Mouse (Mus musculus): ENCODE results near the gene Catsperz.
A peak's percentile ranks its signal among the peaks of the same experiment; 100 is the strongest.

Catsperz gene

DNA sequence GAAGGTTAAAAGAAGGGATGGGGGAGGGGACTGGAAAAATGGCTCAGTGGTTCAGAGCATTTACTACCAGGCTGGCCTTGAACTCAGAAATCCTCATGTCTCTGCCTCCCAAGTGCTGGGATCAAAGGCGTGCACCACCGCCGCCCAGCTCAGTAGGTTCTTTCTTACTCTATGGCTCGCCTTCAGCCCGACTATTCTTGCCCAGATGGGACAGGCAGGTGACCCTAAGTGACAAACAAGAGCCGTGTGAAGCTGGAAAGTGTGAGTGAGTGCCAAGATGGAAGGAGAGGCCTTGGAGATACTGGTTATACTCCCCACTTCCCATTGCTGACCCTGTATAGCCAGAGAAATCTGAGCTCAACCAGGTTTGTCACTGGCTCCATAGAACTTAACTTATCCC, 18.5 kb upstream of the Catsperz start:
- DNase-seq (ENCODE audit: low spot score), result no peak

DNA sequence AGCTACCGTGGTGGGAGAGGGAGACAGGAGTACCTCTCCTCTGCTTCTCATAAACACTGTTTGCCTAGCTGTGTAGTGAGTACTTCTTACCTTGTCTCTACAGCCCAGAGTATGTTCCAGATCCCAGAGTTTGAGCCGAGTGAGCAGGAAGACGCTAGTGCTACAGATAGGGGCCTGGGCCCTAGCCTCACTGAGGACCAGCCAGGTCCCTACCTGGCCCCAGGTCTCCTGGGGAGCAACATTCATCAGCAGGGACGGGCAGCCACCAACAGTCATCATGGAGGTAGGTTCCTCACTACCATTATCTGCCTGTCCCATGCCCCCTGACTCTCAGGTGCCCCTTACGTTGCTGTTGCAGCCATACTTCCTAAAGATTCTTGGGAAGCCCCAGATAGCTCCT, 17.6 kb upstream of the Catsperz start:
- no peak for DNase-seq (ENCODE audit: low spot score)

DNA sequence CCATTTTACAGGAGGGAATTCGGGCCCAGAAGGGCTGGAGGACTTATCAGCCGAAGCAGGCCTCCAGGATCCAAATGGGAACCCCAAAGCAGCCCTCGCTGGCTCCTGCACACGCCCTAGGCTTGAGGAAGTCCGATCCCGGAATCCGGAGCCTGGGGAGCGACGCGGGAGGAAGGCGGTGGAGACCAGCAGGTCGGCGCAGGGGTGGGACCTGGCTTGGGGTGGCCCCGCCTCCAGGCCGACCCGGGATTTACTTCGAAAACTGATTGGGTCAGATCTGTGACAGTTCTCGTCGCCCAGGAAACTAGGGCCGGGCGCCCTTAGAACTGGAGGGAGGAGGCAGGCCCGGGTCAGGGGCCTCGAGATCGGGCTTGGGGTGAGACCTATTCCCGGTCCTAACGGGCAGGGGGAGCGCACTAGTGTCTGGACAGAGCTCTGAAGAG, 17.1 kb upstream of the Catsperz start, which contains the start of gene Gpr137:
TSS of gene Gpr137 (minus strand) at position 232 of the 443 bp plus-strand sequence.
- DNase-seq (ENCODE audit: low spot score), result peak; percentile 96

DNA sequence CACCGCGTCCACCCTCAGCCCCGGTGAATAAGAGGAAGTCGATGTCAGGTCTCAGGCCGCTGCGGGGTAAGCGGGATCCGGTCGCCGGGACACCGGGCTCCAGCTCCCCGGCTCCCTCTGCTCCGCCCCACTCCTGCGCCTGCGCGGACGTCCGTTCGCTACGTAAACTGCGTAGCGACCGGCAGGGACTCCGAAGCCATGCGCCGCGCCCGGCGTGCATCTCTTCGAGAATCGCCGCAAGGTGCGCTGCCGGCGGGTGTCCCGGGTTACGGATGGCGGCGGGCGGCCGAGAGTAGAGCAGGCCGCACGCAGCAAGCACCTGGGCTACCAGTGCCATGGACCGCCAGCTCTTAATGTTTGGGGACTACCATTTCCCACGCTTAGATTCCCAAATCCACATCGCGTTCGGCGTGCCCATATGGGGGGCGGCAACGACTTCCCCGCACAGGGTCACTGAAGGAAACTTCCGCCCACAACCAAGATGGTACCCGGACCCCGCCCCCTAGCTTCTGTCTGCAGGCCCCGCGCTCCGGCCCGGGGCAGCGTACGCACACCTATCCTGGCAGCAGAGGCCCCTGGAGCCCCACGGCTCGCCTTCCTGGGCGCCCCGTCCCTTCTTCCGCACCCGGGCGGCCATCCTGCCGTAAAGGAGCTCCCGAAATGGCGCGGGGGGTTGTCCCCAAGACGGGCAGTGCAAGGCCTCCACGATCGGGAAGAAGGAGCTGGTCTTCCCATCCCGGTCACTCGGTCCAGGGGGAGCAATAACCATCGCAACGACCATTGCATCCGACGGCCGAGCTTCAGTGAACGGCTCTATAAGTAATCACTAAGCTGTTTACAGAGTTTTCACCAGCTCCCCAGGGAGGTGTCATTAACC, 16.4 kb upstream of the Catsperz start, which contains the start of gene Bad:
TSS of gene Bad (plus strand) at position 490 of the 877 bp plus-strand sequence.
- peak; percentile 93 for DNase-seq (ENCODE audit: low spot score)

DNA sequence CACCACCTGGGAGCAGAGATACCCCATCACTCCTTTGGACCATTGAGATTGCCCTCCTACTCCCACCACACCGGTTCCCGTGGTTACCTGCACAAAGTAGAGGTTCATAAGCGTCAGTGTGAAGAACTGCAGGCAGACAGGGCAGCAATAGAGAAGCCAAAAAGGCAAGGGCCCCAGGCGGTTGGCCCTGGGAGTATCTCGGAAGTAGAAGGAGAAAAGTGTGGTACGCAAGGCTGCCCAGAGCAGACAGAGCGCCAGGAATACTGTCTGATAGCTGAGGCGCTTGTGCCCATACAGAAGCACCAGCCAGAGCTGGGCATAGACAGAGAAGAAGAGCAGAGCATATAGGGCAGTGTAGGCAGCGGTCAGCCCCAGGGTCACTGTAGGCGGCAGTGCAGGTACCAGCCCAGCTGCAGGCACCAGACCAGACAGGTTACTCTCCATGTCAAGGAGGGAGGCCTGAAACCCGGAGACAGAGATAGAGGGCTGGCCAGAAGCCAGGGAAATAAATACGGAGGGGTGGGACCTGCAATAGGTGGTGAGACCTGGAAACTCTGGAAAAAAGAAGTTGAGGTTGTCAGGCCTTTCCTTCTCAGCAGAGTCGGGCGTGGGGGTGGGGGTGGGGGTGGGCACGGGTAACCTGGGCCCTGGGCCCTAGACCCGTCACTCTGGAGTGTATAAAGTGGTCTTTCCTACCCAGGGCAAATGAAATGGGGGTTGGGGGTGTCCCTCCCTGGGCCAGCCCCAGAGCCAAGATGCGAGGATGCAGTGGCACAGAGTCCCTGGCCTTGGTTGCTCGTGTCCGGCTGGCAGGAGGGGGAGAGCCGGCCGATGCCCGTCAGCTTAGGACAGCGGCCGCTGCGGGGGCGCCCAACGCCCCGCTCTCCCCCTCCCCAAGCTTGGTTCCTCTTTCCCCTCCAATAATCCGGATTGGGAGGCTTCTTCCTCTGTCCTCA, 15.5 kb upstream of the Catsperz start:
- DNase-seq (ENCODE audit: low spot score), result no peak

DNA sequence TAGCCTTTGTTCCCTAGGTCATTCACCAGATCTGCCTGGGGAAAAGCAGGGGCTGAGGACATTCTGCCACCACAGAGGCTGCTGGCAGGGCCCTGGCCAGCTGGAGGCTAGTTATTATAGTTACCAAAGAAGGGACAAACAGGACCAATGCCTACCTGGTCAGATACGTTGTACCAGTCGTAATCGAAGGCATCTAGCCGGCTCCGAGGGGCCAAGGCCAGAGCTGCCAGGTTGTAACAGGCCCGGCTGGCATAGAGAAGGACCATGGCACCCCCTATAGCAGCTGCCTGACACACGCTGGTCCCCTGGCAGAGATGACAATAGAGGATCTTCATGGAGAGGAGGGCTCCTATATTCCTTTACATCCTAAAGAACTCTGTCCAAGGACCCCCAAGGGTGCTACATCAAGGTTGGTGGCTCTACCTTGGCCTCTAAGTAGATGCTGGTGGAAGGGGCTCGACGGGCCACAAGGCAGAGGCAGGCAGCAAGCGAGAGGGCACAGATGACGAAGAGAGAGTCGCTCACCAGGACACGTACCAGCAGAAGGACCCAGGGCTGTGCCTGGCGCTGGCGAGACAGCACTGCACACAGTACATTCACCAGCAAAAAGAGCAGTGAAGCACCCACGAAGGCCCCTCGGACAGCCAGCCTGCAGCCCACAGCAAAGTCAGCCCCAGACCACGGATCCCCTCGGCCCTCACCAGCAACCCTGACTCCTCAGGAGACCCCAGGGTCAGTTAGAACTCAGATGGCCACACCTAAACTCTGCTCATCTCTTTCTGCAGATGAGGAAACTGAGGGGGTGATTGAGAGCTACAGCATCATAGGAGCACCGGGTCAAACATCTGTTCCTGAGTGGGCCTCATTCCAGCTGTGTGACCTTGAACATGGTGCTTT, 14.2 kb upstream of the Catsperz start:
- no peak for DNase-seq (ENCODE audit: low spot score)

DNA sequence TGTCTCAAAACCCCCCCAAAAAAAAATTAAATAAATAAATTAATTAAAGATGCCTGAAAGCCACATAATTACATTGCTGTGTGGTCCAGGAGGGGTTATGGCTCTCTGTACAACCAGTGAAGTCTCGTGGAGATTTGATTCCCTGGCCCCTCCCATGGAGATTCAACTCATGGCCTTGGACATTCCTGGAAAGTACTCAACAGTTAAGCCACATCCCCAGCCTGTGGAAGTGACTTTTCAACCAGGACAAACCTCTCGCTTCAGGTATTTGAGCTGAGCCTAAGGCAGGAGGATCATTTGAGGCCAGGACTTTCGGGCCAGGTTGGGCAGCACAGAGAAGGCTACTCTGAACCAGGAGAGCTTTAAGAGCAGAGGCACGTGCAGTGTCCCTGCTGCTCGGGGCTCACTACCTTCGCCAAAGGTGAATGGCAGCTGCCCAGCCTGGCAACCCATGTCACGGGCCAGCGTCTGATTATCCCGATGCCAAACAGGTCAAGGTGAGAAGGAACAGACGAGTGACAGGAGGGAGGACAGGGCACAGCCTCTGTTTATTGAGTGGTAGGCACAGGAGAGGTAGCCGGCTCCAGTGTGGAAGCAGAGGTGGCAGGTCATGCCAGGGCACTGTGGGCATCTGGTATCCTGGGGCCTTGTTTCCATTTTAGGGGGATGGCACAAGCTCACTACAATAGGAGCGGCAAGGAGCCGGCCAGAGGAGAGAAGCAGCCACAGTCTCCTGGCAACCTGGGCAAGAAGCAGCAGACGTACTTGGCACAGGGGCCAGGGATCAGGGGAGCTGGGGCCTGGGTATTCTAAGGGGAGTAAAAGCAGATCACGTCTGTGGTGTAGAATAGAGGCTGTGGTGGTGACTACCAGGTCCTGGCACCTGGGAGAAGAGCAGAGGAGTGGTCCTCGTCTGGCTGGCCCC, 12.6 kb upstream of the Catsperz start:
- no peak for DNase-seq (ENCODE audit: low spot score)

DNA sequence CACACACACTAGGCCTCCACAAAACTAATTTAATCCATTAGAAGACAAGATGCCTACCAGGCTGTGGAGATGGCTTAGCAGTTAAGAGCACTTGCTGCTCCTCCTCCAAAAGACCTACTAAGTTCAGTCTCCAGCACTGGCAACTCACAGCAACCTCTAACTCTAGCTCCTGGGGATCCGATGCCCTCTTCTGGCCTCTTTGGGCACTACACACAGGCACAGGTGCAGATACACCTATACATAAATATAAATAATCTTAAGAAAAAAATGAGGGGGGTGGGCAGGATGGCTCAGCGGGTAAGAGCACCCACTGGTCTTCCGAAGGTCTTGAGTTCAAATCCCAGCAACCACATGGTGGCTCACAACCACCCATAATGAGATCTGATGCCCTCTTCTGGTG, 11.1 kb upstream of the Catsperz start:
- no peak for DNase-seq (ENCODE audit: low spot score)

DNA sequence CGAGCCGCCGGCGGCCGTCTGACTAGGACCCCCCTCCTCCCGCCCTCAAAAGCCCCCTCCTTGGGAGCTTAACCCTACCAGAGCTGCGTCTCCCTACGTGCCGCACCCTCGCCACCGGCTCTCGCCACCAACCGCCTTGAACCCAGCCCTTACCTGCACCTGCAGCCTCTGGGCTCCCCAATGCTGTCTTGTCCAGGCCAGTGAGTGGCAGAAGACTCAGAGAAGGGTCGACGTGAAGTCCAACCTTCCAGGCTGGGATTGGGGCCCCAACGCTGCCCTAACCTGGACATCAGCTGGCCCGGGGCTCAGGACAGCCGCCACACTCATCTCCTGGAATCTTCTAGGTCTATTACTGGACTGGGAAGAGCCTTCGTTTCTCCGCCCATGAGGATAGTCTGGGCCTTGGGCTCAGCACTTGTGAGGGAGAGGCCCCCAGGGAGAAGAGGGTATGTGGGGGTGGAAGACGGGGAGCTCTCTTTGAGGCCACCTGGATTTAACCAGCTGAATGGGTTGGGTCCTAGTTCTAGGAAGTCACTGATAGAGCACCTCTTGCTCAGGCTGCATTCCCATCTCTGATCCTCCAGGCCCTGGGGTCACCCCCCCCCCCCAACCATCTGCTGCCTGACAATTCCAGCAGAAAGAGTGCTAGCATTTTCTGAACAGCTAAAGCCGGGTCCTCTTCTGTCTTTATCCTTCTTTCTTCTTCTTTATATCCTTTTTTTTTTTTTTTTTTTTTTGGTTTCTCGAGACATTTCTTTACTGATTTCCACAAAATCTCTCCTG, 9.2 kb upstream of the Catsperz start, which contains the start of gene Kcnk4:
TSS of gene Kcnk4 (minus strand) at position 321 of the 783 bp plus-strand sequence.
- DNase-seq (ENCODE audit: low spot score), result no peak

DNA sequence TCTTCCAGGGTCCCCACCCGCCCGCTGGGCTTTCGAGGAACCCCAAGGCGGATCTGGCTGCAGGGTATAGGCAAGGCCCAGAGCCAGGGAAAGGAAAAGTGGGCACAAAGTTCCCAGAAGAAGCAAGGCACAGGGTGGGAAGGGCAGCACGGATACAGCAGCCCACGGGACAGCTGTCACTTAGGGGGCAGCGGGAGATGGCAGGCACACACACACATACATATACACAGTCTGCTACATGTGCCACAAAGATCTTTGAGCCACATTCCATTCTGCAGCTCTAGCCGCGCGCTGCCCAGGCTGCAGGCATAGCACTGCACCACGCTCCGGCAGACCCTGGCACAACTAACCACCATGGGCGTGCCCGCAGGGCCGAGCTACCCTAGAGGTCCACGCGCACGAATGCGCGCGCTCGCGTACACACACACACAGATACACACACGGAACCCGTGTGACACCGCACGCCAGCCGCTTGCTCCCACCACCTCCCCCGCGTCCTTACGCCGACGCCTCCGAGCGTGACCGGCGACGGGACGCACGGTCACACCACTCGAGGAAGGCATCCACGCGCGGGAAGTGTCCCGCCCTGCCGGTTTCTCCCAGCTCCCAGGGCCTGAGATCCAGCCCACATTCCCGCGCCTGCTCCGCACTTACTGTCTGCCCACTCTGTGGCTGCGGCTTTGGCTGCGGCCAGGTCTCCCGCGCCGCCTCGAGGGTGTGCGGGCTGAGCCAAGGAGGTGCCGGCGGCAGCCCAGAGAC, 8.4 kb upstream of the Catsperz start:
- DNase-seq (ENCODE audit: low spot score), result peak; percentile 51

DNA sequence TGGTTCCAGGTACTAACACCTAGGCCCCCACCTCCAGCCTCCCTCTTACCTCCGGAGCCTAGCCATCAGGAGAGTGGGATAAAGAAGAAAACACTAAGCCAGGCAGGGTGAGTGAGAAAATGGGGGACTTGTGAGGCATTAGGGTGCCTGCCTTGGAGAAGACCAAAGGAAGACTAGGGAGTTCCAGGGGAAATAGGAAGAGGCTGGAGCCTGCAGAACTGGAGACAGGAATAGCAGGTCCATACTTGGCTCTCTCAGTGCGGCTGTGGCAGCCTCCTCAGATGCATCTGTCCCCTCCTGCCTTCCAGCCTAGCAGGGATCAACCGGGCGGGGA, 7.9 kb upstream of the Catsperz start:
- DNase-seq (ENCODE audit: low spot score), result no peak

DNA sequence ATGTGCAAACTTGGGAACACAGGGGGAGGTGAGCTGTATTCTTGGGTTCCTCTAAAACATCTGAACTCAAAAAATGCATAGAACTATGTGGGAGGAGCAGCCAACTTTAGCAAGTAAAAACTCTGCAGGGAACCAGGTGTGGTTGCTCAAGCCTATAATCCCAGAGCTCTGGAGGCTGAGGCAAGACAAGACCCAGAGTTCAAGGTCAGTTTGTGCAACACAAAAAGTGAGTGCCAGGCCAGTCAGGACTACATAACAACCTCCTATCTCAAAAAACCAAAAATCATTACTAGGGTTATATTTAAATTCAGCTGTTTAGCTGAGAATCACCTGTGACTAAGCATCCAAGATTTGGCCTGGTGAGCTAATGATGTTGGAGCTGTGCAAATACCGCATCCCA, 6.8 kb upstream of the Catsperz start:
- no peak for DNase-seq (ENCODE audit: low spot score)

DNA sequence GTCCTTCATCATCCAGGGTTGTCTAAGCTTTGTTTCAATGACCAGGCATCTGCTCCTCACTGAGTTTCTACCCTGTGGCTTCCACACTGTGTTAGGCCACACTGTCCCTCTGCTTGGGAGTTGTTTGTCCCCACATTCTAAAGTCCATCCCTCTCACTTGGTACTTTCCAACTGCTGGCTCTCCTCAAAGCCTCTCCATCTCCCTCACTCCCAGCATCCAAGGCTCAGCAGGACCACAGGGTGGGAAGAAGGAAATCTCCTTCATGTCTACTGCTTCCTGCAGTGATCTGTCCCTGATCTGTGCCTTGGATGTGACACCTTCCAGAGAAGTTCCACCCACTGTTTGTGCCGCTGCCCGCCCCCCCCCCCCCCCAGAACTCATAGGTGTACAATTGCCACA, 5.8 kb upstream of the Catsperz start:
- DNase-seq (ENCODE audit: low spot score), result no peak

DNA sequence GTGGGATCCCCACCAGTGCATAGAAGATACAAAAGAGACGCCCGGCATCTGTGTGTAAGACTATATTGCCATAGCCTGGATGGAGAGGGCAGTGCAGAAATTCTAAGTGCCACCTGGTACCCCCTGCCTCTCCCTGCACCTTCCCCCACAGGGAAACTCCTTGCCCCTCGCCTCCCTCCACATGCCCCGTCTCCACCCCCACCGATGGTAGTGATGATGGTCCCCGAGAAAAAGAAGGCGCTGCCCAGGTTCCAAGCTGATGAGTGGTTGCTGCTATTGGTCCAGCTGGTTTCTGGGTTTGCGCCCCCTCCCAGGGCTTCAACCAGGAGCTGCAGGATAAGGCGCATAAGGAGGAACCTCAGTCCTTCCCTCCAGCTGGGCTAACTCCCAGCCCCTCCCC, 2.9 kb upstream of the Catsperz start:
- DNase-seq (ENCODE audit: low spot score), result no peak

DNA sequence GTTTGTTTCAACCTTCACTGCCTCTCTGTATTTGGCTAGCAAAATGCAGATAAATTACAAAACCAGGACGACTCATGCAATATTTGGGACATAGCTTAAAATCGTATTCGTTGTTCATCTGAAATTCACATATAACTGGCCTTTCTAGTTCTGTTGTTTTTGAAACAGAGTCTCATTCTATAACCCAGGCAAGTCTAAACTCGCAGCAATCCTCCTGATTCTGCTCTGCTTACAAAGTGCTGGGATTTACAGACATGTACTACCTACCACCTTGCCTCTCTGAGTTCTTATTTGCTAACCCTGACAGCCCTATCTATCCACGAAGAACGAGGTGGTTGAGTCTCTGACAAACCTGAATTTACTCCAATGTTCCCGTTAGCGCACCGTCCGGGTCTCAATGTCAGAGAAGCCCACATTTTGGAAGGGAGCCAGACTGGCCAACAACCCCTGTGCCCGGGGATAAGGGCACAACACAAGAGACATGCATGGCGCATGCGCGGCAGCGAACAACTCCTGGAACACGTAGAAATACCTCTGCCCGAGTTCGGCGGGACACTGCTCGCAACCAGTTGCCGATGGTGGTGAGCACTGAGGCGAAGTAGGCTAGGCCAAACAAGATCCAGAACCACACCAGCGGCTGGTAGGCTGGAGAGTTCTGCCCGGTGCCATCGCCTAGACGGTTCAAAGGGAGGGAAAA, 1.5 kb upstream of the Catsperz start:
- DNase-seq (ENCODE audit: low spot score), result no peak

DNA sequence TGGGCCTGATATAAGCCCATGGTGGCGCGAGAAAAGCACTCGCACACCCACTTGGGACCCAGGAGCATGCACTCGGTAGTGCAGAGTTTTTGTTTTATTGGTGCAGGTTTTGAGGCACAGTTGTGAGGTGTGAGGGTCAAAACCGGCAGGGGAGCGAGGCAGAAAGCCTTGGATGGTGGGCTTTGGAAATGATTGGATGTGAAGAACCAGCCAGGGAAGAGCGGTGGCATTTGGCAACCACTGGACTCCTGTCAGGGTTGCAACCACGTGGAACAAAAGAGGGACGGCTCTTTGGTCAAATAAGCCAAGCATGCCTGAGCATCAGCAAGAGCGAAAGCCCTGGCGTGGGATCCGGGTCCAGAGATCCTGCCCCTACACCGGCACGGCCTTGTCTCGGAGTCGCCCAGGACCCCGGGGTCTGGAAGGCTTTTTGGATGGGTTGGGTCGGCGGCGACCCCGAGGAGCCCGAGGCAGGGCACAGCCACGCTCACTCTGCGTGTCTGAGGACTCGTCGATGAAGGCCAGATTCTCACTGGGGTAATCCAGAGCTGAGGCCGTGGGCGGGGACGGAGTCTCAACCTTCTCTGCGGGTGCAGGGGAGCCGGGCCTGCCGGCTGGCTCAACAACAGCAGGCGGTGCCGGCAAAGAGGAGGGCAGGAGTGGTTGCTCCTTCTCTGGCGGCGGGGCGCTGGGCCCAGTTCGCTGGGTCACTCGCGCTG, 590 bp upstream of the Catsperz start:
- DNase-seq (ENCODE audit: low spot score), result no peak

DNA sequence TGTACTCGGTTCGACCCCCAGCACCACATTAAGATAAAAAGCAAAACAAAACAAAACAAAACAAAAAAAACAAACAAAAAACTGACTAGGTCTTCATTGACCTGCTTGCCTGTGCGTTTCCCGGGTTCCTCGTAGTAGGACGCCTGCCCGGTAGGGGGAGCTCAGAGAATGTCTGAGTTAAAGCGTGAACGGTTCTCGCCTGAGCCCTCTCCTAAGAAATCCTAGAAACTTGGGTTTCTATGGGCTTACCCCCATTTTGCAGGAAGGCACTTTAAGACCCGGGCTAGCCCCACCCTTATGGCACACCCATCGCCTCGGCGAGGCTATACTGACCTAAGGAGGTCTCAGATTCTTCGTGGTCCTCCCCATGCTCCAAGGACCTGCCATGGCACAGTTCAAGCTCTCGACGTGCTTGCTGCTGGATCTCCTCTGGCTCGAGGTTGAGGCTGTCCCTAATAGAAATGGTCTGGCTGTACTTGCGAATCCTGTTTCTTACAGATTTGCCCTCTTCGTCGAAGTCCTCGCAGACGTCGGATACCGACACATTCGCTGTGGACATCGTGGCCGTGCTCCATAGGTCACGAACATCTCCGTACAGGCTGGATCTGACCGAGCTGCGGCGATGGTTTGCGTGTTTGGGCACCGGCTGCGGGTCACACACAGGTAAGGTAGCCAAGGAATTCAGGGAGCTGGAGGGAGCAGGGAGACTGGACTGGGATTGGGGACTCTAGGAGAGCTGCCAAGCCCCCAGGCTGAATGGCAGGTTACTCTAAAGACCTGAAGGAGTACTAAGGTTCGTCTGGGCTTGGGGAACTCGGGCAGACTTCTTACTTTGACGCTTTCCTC, 496 bp downstream of the Catsperz start:
- DNase-seq (ENCODE audit: low spot score), result peak; percentile 90

Data from layer of hippocampus, adult 11-12 months (tissue).